Mouse (Mus musculus) hindbrain, embryonic 13.5 days (tissue): Measurements from ENCODE around the gene Tmem178. TPM values are rescaled to one million over a fixed set of nuclear protein-coding genes. Genes with fewer than 3 reads are reported as not detected.

Source experiments
- ATAC-seq: fragments of 200-750 bp; cut with Nextera tagmentation; 2 replicates; pipeline ENCODE4 v1.8.0; 2017; ENCODE audit warnings: moderate TSS enrichment; ENCODE audit not compliant: low FRiP score
- H3K27ac ChIP-seq: fragments of 300-500 bp; sonication (generic); 2 replicates; pipeline ENCODE4 v1.5.1; 2015; ENCODE audit warnings: inconsistent platforms, mild to moderate bottlenecking, moderate library complexity
- H3K27me3 ChIP-seq: fragments of 300-500 bp; sonication (generic); 2 replicates; pipeline ENCODE4 v1.6.1; 2015; ENCODE audit warnings: mild to moderate bottlenecking, inconsistent platforms
- H3K36me3 ChIP-seq: fragments of 300-500 bp; sonication (generic); 2 replicates; pipeline ENCODE4 v1.6.1; 2015; ENCODE audit warnings: mild to moderate bottlenecking, inconsistent platforms
- H3K4me1 ChIP-seq: fragments of 300-500 bp; sonication (generic); replicated peaks from 2 replicates; pipeline ENCODE4 v1.6.1; 2015; ENCODE audit warnings: inconsistent platforms
- H3K4me2 ChIP-seq: fragments of 300-500 bp; sonication (generic); 2 replicates; pipeline ENCODE4 v1.6.1; 2015; ENCODE audit warnings: inconsistent platforms, mild to moderate bottlenecking, moderate library complexity
- H3K4me3 ChIP-seq: fragments of 300-500 bp; sonication (generic); 2 replicates; pipeline ENCODE4 v1.5.1; 2015; ENCODE audit warnings: mild to moderate bottlenecking, inconsistent platforms
- H3K9ac ChIP-seq: fragments of 300-500 bp; sonication (generic); 2 replicates; pipeline ENCODE4 v1.6.1; 2015; ENCODE audit warnings: mild to moderate bottlenecking, inconsistent platforms
- H3K9me3 ChIP-seq: fragments of 300-500 bp; sonication (generic); 2 replicates; pipeline ENCODE4 v1.6.1; 2016; ENCODE audit warnings: inconsistent platforms
- WGBS: fragments of 180-500 bp; shearing (Covaris S2); methylation state at CpG from one replicate; pipeline ENCODE4 v1.1.7; 2015; 5-methylcytosine and 5-hydroxymethylcytosine counted together
- polyA plus RNA-seq: library from polyadenylated mRNA; unstranded; fragments of >200 nt; fragmentation: Nextera tagmentation; extraction: Ambion mirVana; gene quantifications from 2 replicates; pipeline ENCODE4 v1.2.1, GENCODE M21; 2015

Gene Tmem178
- polyA plus RNA-seq, result 31.8 and 35.4 TPM in 2 replicates

- Histone ChIP-seq H3K27me3 (no peaks in the 10 kb centered on the region), H3K4me2 (peak within 1 kb of the TSS; percentile 66), H3K36me3 (no peaks in the 10 kb centered on the region), H3K9me3 (no peaks in the 10 kb centered on the region), H3K9ac (peak within 1 kb of the TSS; percentile 86), H3K4me1 (peaks cover 34% of the 10 kb centered on the region), H3K27ac (peak within 1 kb of the TSS; percentile 92), H3K4me3 (peak within 1 kb of the TSS; percentile 65)
- WGBS, result under 1% methylated on average over 76 of the region's 84 CpGs
- ATAC-seq, result peak; percentile 74
These were observed at the start of gene Tmem178 for GRCm38 (mm10) chr17:80944530-80945198. Tmem178 (plus strand) TSS chr17:80944632.

GRCm38 (mm10) chr17:80896481-80896880 is 48.0 kb upstream of the Tmem178 start:
- H3K4me2 ChIP-seq, result no peak overlapping the region
- WGBS, result 29% methylated on average over 2 of the region's 2 CpGs
- no peak for ATAC-seq
- H3K27ac ChIP-seq, result no peak overlapping the region
- H3K9me3 ChIP-seq, result no peaks in the 10 kb centered on the region
- no peaks in the 10 kb centered on the region for H3K36me3 ChIP-seq
- H3K9ac ChIP-seq, result no peak overlapping the region
- no peaks in the 10 kb centered on the region for H3K27me3 ChIP-seq
- H3K4me1 ChIP-seq, result peaks cover 12% of the 10 kb centered on the region
- no peak overlapping the region for H3K4me3 ChIP-seq

- 55% methylated on average over 9 of the region's 9 CpGs for WGBS
- H3K4me2 ChIP-seq, result no peak overlapping the region
- H3K36me3 ChIP-seq, result no peaks in the 10 kb centered on the region
- H3K27ac ChIP-seq, result no peak overlapping the region
- peaks cover 12% of the 10 kb centered on the region for H3K4me1 ChIP-seq
- no peaks in the 10 kb centered on the region for H3K9me3 ChIP-seq
- no peaks in the 10 kb centered on the region for H3K27me3 ChIP-seq
- no peak overlapping the region for H3K4me3 ChIP-seq
- no peak for ATAC-seq
- no peak overlapping the region for H3K9ac ChIP-seq
These were observed 46.6 kb upstream of the Tmem178 start for GRCm38 (mm10) chr17:80897709-80898440.

DNA sequence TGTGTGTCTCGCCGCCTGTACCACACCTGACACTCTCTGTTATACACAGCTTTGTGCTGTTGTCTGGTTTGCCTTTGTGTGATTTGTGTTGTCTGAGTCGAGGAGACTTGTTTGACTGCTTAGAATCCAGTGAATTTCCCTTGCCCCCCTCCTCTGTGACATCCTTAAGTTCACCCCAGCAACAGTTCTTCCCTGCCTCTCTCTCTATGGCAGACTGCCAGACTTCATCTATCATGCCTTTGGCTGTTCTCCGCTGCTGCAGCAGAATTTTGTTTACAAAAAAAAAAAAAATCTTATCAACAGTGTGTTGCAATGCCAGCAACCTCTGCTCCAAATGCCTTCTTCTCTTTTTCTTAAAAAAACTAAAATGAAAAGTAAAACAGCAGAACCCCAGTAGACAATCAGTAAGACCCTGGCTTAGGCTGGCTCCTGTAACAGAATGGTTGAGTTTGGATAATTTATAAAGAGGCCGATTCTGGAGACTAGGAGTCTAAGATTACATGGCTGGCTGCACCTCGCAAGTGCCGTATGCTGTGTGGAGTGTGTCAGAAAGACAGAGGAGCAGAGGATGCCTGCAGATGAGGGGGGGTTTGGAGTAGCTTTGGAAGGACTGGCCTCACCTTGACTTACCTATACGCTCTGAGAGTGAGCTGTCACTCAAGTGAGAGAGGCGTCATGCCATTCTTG is 44.8 kb upstream of the Tmem178 start:
- Histone ChIP-seq H3K9me3 (no peaks in the 10 kb centered on the region), H3K36me3 (no peaks in the 10 kb centered on the region), H3K4me1 (peaks cover 26% of the 10 kb centered on the region), H3K4me3 (no peak overlapping the region), H3K27ac (peak overlapping the region; percentile 73), H3K9ac (no peak overlapping the region), H3K4me2 (peak overlapping the region; percentile 34), H3K27me3 (no peaks in the 10 kb centered on the region)
- ATAC-seq, result peak; percentile 65
- WGBS, result 40% methylated on average over 9 of the region's 9 CpGs

DNA sequence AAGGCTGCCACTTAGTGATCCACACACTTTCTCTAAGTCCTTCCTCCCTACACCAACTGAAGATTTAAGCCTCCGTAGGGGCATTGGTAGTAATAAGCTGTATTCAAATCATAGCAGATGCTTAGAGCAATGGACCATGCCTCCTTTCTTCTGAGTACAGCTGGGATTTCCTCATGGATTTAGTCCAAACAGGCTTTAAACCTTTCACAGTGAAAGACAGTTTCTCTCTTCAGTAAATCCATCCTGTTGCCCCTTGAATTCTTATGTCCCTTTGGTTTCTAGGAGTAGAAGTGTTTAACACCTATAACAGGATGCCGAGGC is 44.3 kb upstream of the Tmem178 start:
- Histone ChIP-seq H3K9ac (no peak overlapping the region), H3K36me3 (no peaks in the 10 kb centered on the region), H3K27ac (peak overlapping the region; percentile 73), H3K9me3 (no peaks in the 10 kb centered on the region), H3K4me3 (no peak overlapping the region), H3K27me3 (no peaks in the 10 kb centered on the region), H3K4me2 (peak overlapping the region; percentile 34; the same call in 1 of the 2 replicates), H3K4me1 (peaks cover 29% of the 10 kb centered on the region)
- ATAC-seq, result no peak
- WGBS, result 65% methylated on average over 2 of the region's 2 CpGs

GRCm38 (mm10) chr17:80901885-80902284 is 42.5 kb upstream of the Tmem178 start:
- no peak overlapping the region for H3K4me2 ChIP-seq
- H3K9me3 ChIP-seq, result no peaks in the 10 kb centered on the region
- no peak overlapping the region for H3K27ac ChIP-seq
- WGBS, result 80% methylated on average over 6 of the region's 6 CpGs
- H3K9ac ChIP-seq, result no peak overlapping the region
- H3K4me3 ChIP-seq, result no peak overlapping the region
- H3K4me1 ChIP-seq, result peaks cover 29% of the 10 kb centered on the region
- no peak for ATAC-seq
- no peaks in the 10 kb centered on the region for H3K27me3 ChIP-seq
- H3K36me3 ChIP-seq, result no peaks in the 10 kb centered on the region

- ATAC-seq, result peak; percentile 22; the same call in 1 of the 2 replicates
- 68% methylated on average over 11 of the region's 11 CpGs for WGBS
- no peaks in the 10 kb centered on the region for H3K9me3 ChIP-seq
- no peaks in the 10 kb centered on the region for H3K36me3 ChIP-seq
- H3K27ac ChIP-seq, result peak overlapping the region; percentile 60
- no peak overlapping the region for H3K4me2 ChIP-seq
- H3K4me3 ChIP-seq, result no peak overlapping the region
- no peak overlapping the region for H3K9ac ChIP-seq
- no peaks in the 10 kb centered on the region for H3K27me3 ChIP-seq
- H3K4me1 ChIP-seq, result peaks cover 29% of the 10 kb centered on the region
These were observed 41.1 kb upstream of the Tmem178 start for GRCm38 (mm10) chr17:80903121-80903875.

- Histone ChIP-seq H3K4me1 (peaks cover 29% of the 10 kb centered on the region), H3K36me3 (no peaks in the 10 kb centered on the region), H3K9ac (no peak overlapping the region), H3K27ac (peak overlapping the region; percentile 60), H3K4me3 (no peak overlapping the region), H3K9me3 (no peaks in the 10 kb centered on the region), H3K4me2 (no peak overlapping the region), H3K27me3 (no peaks in the 10 kb centered on the region)
- 46% methylated on average over 5 of the region's 5 CpGs for WGBS
- ATAC-seq, result peak; percentile 71
These were observed 40.4 kb upstream of the Tmem178 start for GRCm38 (mm10) chr17:80904061-80904460.

GRCm38 (mm10) chr17:80915666-80916065 is 28.8 kb upstream of the Tmem178 start:
- Histone ChIP-seq H3K9ac (no peak overlapping the region), H3K36me3 (no peaks in the 10 kb centered on the region), H3K4me2 (no peak overlapping the region), H3K9me3 (no peaks in the 10 kb centered on the region), H3K27me3 (no peaks in the 10 kb centered on the region), H3K27ac (no peak overlapping the region), H3K4me3 (no peak overlapping the region), H3K4me1 (no peaks in the 10 kb centered on the region)
- WGBS, result 89% methylated on average over 2 of the region's 2 CpGs
- ATAC-seq, result no peak

DNA sequence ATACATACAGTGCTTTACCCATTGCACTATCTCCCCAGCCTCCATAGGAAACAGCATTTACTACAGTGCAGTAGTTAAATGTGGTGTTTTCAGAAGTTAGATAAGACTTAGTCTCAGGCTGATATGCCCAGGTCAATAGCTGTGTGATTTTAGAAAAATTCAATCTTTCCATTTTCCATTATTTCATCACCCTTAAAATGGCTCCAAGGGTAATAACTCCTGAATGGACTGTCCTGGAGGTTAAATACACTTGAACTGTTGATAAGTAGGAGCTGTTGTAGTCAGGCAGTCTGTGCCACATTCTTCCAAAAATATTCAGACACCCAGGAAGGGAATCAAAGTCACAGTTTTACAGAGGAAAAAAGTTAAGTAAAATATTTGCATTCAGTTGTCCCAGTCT is 25.2 kb upstream of the Tmem178 start:
- no peak overlapping the region for H3K9ac ChIP-seq
- H3K27ac ChIP-seq, result no peak overlapping the region
- H3K27me3 ChIP-seq, result no peaks in the 10 kb centered on the region
- peaks cover 5% of the 10 kb centered on the region; the same call in 1 of the 2 replicates for H3K4me1 ChIP-seq
- H3K36me3 ChIP-seq, result no peaks in the 10 kb centered on the region
- no peak overlapping the region for H3K4me2 ChIP-seq
- no peaks in the 10 kb centered on the region for H3K9me3 ChIP-seq
- no peak for ATAC-seq
- H3K4me3 ChIP-seq, result no peak overlapping the region

DNA sequence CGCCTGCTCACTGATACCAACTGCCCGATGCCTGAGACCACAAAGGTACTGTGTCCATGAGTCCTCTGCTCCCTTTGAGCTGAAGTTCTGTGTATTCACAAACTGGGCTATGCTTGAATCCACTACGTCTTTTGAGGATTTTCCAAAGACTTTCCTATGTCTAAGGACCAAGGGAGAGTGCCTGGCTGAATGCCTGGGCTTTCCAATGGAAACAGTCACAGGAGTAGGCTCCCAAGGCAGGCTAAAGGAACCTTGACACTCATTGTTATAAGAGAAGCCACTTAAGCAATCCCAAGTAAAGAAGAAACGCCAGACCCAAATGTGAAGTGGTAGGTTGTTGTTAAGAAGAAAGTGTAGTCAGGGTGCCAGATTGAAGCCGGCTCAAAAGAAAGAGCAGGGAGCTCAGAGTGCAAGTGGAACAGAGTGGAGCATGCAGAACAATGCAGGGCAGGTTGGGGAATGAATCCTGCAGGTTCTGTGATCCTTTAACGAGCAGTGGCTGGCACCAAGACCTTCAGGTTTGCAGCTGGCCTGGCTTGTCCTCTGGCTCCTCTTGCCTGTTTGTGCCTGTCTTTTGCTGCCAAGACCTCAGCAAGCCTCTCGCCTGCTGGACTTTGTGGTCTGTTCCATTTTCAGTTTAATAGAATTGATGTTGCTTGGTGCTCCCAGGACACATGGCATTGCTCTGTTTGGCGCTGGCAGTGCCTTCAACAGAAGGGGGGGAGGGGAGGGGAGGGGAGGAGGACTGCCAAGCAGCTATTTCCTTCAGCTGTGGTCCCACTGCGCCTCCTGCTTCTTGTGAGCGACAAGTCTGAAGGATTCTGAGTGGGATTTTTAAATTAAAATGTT is 22.9 kb upstream of the Tmem178 start:
- Histone ChIP-seq H3K4me3 (no peak overlapping the region), H3K9me3 (no peaks in the 10 kb centered on the region), H3K36me3 (no peaks in the 10 kb centered on the region), H3K9ac (no peak overlapping the region), H3K27me3 (no peaks in the 10 kb centered on the region), H3K4me2 (no peak overlapping the region), H3K27ac (peak overlapping the region; percentile 19; the same call in 1 of the 2 replicates), H3K4me1 (peaks cover 5% of the 10 kb centered on the region; the same call in 1 of the 2 replicates)
- 71% methylated on average over 10 of the region's 10 CpGs for WGBS
- no peak; the same call in 1 of the 2 replicates for ATAC-seq
